ENCODE assay signal across 9 mouse cellular contexts in the genomic region with DNA sequence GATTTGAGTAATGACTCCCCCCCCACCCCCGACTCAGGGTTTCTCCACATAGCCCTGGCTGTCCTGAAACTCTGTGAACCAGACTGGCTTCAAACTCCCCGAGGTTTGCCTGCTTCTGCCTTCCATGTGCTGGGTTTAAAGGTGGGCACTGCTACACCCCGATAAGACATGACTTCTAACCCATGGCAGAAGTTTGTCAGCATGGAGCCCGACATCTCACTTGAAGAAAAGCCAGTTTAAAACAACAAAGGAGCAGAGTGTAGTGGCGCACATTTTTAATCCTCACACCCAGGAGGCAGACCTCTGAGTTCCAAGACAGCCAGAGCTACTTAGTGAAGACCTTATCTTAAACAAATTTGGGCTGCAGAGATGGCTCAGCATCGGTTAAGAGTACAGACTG. TPM values are rescaled to one million over a fixed set of nuclear protein-coding genes. Genes with fewer than 3 reads are reported as not detected.
DNase-seq lines count a peak whose midpoint lies in the region; ATAC-seq and TF ChIP-seq lines count a peak whose summit lies in the region.
"Had no signal": no experiment of that assay in that cellular context is flagged by ENCODE, and none has a peak within 500 bp of the region (broad histone marks: within the 10 kb centered on the region; RNA-seq: fewer than 3 reads in every experiment).

No protein-coding gene starts in this region.

- H3K27me3 ChIP-seq in heart, postnatal 0 days (ENCODE audit: control insufficient read depth, insufficient read depth, low read length): no peaks in the 10 kb centered on the region
- H3K27me3 ChIP-seq in hindbrain, embryonic 11.5 days (ENCODE audit: control insufficient read depth, insufficient read depth, low read length): no peaks in the 10 kb centered on the region
- no peaks in the 10 kb centered on the region for H3K27me3 ChIP-seq in midbrain, embryonic 11.5 days (ENCODE audit: control insufficient read depth, insufficient read depth, low read length)

- no peak for TF ChIP-seq EP300 in heart, postnatal 0 days (IDR thresholded peaks at IDR 0.05; ENCODE audit: low read depth)

- H3K4me3 ChIP-seq in heart, postnatal 0 days (ENCODE audit: low read depth, low read length): peak overlapping the region; percentile 68
- H3K4me3 ChIP-seq in hindbrain, embryonic 11.5 days (ENCODE audit: low read depth, low read length): no peak overlapping the region
- peak overlapping the region; percentile 69 for H3K4me3 ChIP-seq in midbrain, embryonic 11.5 days (ENCODE audit: low read depth, low read length)

- no peaks in the 10 kb centered on the region for H3K9me3 ChIP-seq in heart, postnatal 0 days (replicated peaks; ENCODE audit: control insufficient read depth, low read length)
- no peaks in the 10 kb centered on the region for H3K9me3 ChIP-seq in hindbrain, embryonic 11.5 days (ENCODE audit: control insufficient read depth, low read length)
- no peaks in the 10 kb centered on the region for H3K9me3 ChIP-seq in midbrain, embryonic 11.5 days (ENCODE audit: control insufficient read depth, low read length)

- peaks cover 19% of the 10 kb centered on the region for H3K36me3 ChIP-seq in heart, postnatal 0 days (replicated peaks; ENCODE audit: control insufficient read depth, insufficient read depth, low read length)
- no peaks in the 10 kb centered on the region for H3K36me3 ChIP-seq in hindbrain, embryonic 11.5 days (ENCODE audit: control insufficient read depth, insufficient read depth, low read length)
- H3K36me3 ChIP-seq in midbrain, embryonic 11.5 days (ENCODE audit: control insufficient read depth, insufficient read depth, low read length): peaks cover 5% of the 10 kb centered on the region; the same call in 1 of the 2 replicates

- H3K4me1 ChIP-seq in heart, postnatal 0 days (ENCODE audit: control insufficient read depth, insufficient read depth): peaks cover 10% of the 10 kb centered on the region; the same call in 1 of the 2 replicates
- no peaks in the 10 kb centered on the region; the same call in 1 of the 2 replicates for H3K4me1 ChIP-seq in hindbrain, embryonic 11.5 days (replicated peaks; ENCODE audit: control insufficient read depth, insufficient read depth, low read length)
- H3K4me1 ChIP-seq in midbrain, embryonic 11.5 days (ENCODE audit: control insufficient read depth, insufficient read depth, low read length): peaks cover 7% of the 10 kb centered on the region

- no peak for TF ChIP-seq CTCF in heart, postnatal 0 days (IDR thresholded peaks at IDR 0.05; ENCODE audit: low read depth)

- no peak for DNase-seq in heart, postnatal 0 days (ENCODE audit: low spot score)
- no peak for DNase-seq in heart, adult 11 months
- peak; percentile 32 for DNase-seq in MN1 (ENCODE audit: low spot score)
- no peak for DNase-seq in hindbrain, embryonic 11.5 days (ENCODE audit: low spot score)
- no peak for DNase-seq in midbrain, embryonic 11.5 days (ENCODE audit: low spot score, missing footprints)
- no peak for DNase-seq in gastrocnemius, postnatal 14 days
- no peak for DNase-seq in thymus, postnatal 0 days (ENCODE audit: low spot score)

- intact Hi-C loops in gastrocnemius, postnatal 14 days (cut with DNase I; ENCODE audit: low total_unique reads): loop anchor here (10.0 kb wide), 1 partner anchor 112 kb away; a partner anchor contains a TSS

- 0 out of 2 replicates have a peak overlapping the region, but pooled peaks have one; percentile 23 for H3K9ac ChIP-seq in heart, postnatal 0 days (replicated peaks; ENCODE audit: low read depth, low read length)
- H3K9ac ChIP-seq in hindbrain, embryonic 11.5 days (ENCODE audit: low read depth, low read length): no peak overlapping the region
- H3K9ac ChIP-seq in midbrain, embryonic 11.5 days (ENCODE audit: low read length): peak overlapping the region; percentile 81

- H3K27ac ChIP-seq in heart, postnatal 0 days (ENCODE audit: low read depth): no peak overlapping the region
- H3K27ac ChIP-seq in hindbrain, embryonic 11.5 days (ENCODE audit: low read depth, low read length): no peak overlapping the region
- H3K27ac ChIP-seq in midbrain, embryonic 11.5 days (ENCODE audit: low read depth, low read length): no peak overlapping the region

- peak overlapping the region; percentile 73 for H3K4me2 ChIP-seq in heart, postnatal 0 days (ENCODE audit: low read depth, low read length)
- H3K4me2 ChIP-seq in hindbrain, embryonic 11.5 days (replicated peaks; ENCODE audit: low read depth, low read length): peak overlapping the region; percentile 83
- peak overlapping the region; percentile 84 for H3K4me2 ChIP-seq in midbrain, embryonic 11.5 days

- no peak for ATAC-seq in heart, postnatal 0 days (ENCODE audit: insufficient read depth, low read depth)
- no peak for ATAC-seq in hindbrain, embryonic 11.5 days (ENCODE audit: low FRiP score)
- no peak for ATAC-seq in midbrain, embryonic 11.5 days (ENCODE audit: low FRiP score)
- ATAC-seq in erythroid progenitor cell, adult 5-6 weeks (replicated peaks; ENCODE audit: low FRiP score, poor library complexity, severe bottlenecking): no peak

- 25% methylated on average over 6 of the region's 6 CpGs for WGBS in heart, postnatal 0 days
- WGBS in hindbrain, embryonic 11.5 days: 42% methylated on average over 6 of the region's 6 CpGs
- WGBS in midbrain, embryonic 11.5 days: 40% methylated on average over 6 of the region's 6 CpGs

RNA-seq across cellular contexts. Expression of a gene that starts 0.7 kb away (rescaled TPM):
- 24.5 and 28.0 TPM in 2 replicates for total RNA-seq in heart, postnatal 0 days (2014; rRNA removed; ENCODE audit: low replicate concordance)
- polyA plus RNA-seq in heart, postnatal 0 days (2015; fragmentation: Nextera tagmentation; extraction: Ambion mirVana): 49.8 and 53.7 TPM in 2 replicates
- 75.8 and 84.6 TPM in 2 replicates for polyA plus RNA-seq in hindbrain, embryonic 11.5 days (2014; fragmentation: Nextera tagmentation; extraction: Ambion mirVana)
- polyA plus RNA-seq in midbrain, embryonic 11.5 days (2014; fragmentation: Nextera tagmentation; extraction: Ambion mirVana): 68.3 and 69.8 TPM in 2 replicates
- total RNA-seq in erythroid progenitor cell, adult 5-6 weeks (2015; ENCODE audit: low replicate concordance): 13.0 and 22.3 TPM in 2 replicates
- 9.8 and 37.2 TPM in 2 replicates for total RNA-seq in erythroid progenitor cell, adult 5-6 weeks (2017; ENCODE audit: low replicate concordance)
- 10 to 100 TPM; 11.9 to 15.1 TPM for total RNA-seq in gastrocnemius, postnatal 14 days (2021)
- 210 and 221 TPM in 2 replicates for polyA plus RNA-seq in thymus, postnatal 0 days (2015; fragmentation: Nextera tagmentation; extraction: Ambion mirVana)

RNA-seq across cellular contexts. Expression of a gene that starts 16.9 kb away (rescaled TPM):
- 1.8 and 8.7 TPM in 2 replicates for total RNA-seq in heart, postnatal 0 days (2014; rRNA removed; ENCODE audit: low replicate concordance)
- 3.3 TPM in 2 replicates for polyA plus RNA-seq in heart, postnatal 0 days (2015; fragmentation: Nextera tagmentation; extraction: Ambion mirVana)
- polyA plus RNA-seq in hindbrain, embryonic 11.5 days (2014; fragmentation: Nextera tagmentation; extraction: Ambion mirVana): 7.5 and 9.0 TPM in 2 replicates
- 7.7 and 7.8 TPM in 2 replicates for polyA plus RNA-seq in midbrain, embryonic 11.5 days (2014; fragmentation: Nextera tagmentation; extraction: Ambion mirVana)
- 1.8 TPM in 1 of 2 replicates, not detected in the other for total RNA-seq in erythroid progenitor cell, adult 5-6 weeks (2015; ENCODE audit: low replicate concordance)
- 2.7 TPM in 2 replicates for total RNA-seq in erythroid progenitor cell, adult 5-6 weeks (2017; ENCODE audit: low replicate concordance)
- 1 to 10 TPM; 1.4 TPM for total RNA-seq in gastrocnemius, postnatal 14 days (2021)
- polyA plus RNA-seq in thymus, postnatal 0 days (2015; fragmentation: Nextera tagmentation; extraction: Ambion mirVana): 30.0 and 34.5 TPM in 2 replicates

RNA-seq across cellular contexts. Expression of a gene that starts 21.8 kb away (rescaled TPM):
- total RNA-seq in heart, postnatal 0 days (2014; rRNA removed; ENCODE audit: low replicate concordance): 433 and 473 TPM in 2 replicates
- 496 and 503 TPM in 2 replicates for polyA plus RNA-seq in heart, postnatal 0 days (2015; fragmentation: Nextera tagmentation; extraction: Ambion mirVana)
- polyA plus RNA-seq in hindbrain, embryonic 11.5 days (2014; fragmentation: Nextera tagmentation; extraction: Ambion mirVana): 990 and 1,006 TPM in 2 replicates
- 954 and 958 TPM in 2 replicates for polyA plus RNA-seq in midbrain, embryonic 11.5 days (2014; fragmentation: Nextera tagmentation; extraction: Ambion mirVana)
- 168 and 177 TPM in 2 replicates for total RNA-seq in erythroid progenitor cell, adult 5-6 weeks (2015; ENCODE audit: low replicate concordance)
- total RNA-seq in erythroid progenitor cell, adult 5-6 weeks (2017; ENCODE audit: low replicate concordance): 225 and 235 TPM in 2 replicates
- 10 to 100 TPM; 84.9 to 97.5 TPM for total RNA-seq in gastrocnemius, postnatal 14 days (2021)
- polyA plus RNA-seq in thymus, postnatal 0 days (2015; fragmentation: Nextera tagmentation; extraction: Ambion mirVana): 603 and 612 TPM in 2 replicates

RNA-seq across cellular contexts. Expression of a gene that starts 30.1 kb away (rescaled TPM):
- total RNA-seq in heart, postnatal 0 days (2014; rRNA removed; ENCODE audit: low replicate concordance): 0.99 and 3.8 TPM in 2 replicates
- 0.11 and 0.15 TPM in 2 replicates for polyA plus RNA-seq in heart, postnatal 0 days (2015; fragmentation: Nextera tagmentation; extraction: Ambion mirVana)
- 0.11 TPM in 1 of 2 replicates, not detected in the other for polyA plus RNA-seq in hindbrain, embryonic 11.5 days (2014; fragmentation: Nextera tagmentation; extraction: Ambion mirVana)
- 0.14 TPM in 1 of 2 replicates, not detected in the other for polyA plus RNA-seq in midbrain, embryonic 11.5 days (2014; fragmentation: Nextera tagmentation; extraction: Ambion mirVana)
- total RNA-seq in erythroid progenitor cell, adult 5-6 weeks (2015; ENCODE audit: low replicate concordance): not detected in 2 replicates
- 1.0 TPM in 1 of 2 replicates, not detected in the other for total RNA-seq in erythroid progenitor cell, adult 5-6 weeks (2017; ENCODE audit: low replicate concordance)
- not detected for total RNA-seq in gastrocnemius, postnatal 14 days (2021)
- polyA plus RNA-seq in thymus, postnatal 0 days (2015; fragmentation: Nextera tagmentation; extraction: Ambion mirVana): 206 and 207 TPM in 2 replicates
- total RNA-seq: hematopoietic stem cell, adult 5-6 weeks had no signal

RNA-seq across cellular contexts. Expression of a gene that starts 43.7 kb away (rescaled TPM):
- total RNA-seq in heart, postnatal 0 days (2014; rRNA removed; ENCODE audit: low replicate concordance): 320 and 327 TPM in 2 replicates
- 549 and 562 TPM in 2 replicates for polyA plus RNA-seq in heart, postnatal 0 days (2015; fragmentation: Nextera tagmentation; extraction: Ambion mirVana)
- 1,523 and 1,527 TPM in 2 replicates for polyA plus RNA-seq in hindbrain, embryonic 11.5 days (2014; fragmentation: Nextera tagmentation; extraction: Ambion mirVana)
- 1,615 and 1,739 TPM in 2 replicates for polyA plus RNA-seq in midbrain, embryonic 11.5 days (2014; fragmentation: Nextera tagmentation; extraction: Ambion mirVana)
- 450 and 609 TPM in 2 replicates for total RNA-seq in erythroid progenitor cell, adult 5-6 weeks (2015; ENCODE audit: low replicate concordance)
- total RNA-seq in erythroid progenitor cell, adult 5-6 weeks (2017; ENCODE audit: low replicate concordance): 286 and 389 TPM in 2 replicates
- 100 to 1,000 TPM; 121 to 143 TPM for total RNA-seq in gastrocnemius, postnatal 14 days (2021)
- 1,265 and 1,278 TPM in 2 replicates for polyA plus RNA-seq in thymus, postnatal 0 days (2015; fragmentation: Nextera tagmentation; extraction: Ambion mirVana)
